Mouse (Mus musculus): ENCODE data around the gene Hes3.

The Hes3 gene

DNA sequence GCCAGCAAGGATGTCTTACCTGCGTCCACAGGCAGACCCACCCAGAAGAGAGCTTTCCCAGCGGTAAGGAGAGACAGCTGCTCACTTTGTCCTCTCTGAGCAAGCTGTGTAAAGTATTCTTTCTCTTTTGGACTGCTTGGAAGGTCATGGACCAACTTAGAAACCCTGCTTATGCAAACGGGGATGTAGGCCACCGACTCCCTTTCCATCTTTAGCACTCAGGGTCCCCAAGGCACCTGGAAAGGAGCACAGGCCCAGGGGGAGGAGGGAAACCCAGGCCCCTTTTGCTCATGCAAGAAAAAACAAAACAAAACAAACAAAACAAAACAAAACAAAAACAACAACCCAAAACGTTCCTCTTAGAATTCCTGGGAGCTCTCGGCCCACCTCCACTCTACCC is at the start of gene Hes3:
TSS of gene Hes3 (minus strand) at position 101 of the 400 bp plus-strand sequence.
- no peak for DNase-seq (ENCODE audit: low spot score in 2 of 2)

DNA sequence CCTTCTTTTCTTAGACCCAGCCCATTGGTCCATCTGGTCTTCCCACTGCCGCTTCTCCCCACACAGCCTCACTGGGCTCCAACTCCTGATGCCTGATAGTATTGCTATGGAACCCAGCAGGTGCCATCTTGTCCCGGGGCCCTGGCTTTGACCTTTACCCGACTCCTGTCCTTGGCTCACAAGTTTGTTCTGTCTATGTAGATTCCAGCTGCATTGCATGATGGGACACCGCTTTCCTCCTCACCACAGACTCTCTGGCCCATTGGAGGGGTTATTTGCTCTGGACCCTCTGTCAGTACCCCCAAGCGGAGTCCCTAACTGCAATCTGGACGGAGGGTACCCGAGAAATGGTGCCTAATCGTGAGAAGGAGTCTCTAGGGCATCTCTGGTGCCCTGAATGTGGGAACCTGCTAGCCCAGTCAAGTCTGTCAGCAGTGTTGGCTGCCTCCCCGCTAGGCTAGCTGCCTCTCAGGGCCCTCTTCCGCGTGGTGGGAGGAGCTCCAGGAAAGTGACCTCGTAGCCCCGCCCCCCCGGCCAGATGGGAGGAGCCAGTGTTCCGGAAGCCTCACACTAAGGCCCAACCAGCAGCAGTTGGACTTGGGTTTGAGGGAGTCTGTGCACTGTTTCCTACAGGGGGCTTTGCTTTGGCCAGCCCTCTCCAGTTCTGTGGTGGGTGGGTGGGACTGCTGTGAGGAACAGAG is 49.3 kb upstream of the Hes3 start:
- DNase-seq (ENCODE audit: low spot score in 2 of 2): no peak

- DNase-seq (ENCODE audit: low spot score in 2 of 2): no peak
These were observed 47.9 kb upstream of the Hes3 start for GRCm38 (mm10) chr4:152339293-152339790.

GRCm38 (mm10) chr4:152338419-152339292 is 47.2 kb upstream of the Hes3 start, which contains the start of gene Chd5:
Gene Chd5 (plus strand): TSS chr4:152338651.
- no peak for DNase-seq (ENCODE audit: low spot score in 2 of 2)

DNA sequence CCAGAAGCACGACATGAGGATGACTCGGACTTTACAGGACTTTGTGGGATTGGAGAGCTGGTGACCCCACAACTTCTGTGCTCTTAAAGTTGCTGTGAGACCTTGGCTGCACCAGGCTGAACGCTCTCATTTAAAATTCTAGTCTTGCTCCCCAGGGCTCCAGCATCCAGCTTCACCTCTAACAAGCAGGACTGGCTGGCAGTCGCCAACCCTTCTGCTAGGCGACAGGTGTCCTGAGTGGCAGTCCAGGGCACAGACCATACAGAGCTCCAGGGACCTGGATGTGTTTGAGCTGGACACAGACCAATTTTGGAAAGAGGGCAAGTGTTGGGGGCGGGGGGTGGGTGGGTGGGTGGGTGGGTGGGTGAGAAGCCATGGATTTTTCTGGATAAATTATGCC is 46.3 kb upstream of the Hes3 start:
- no peak for DNase-seq (ENCODE audit: low spot score in 2 of 2)

DNA sequence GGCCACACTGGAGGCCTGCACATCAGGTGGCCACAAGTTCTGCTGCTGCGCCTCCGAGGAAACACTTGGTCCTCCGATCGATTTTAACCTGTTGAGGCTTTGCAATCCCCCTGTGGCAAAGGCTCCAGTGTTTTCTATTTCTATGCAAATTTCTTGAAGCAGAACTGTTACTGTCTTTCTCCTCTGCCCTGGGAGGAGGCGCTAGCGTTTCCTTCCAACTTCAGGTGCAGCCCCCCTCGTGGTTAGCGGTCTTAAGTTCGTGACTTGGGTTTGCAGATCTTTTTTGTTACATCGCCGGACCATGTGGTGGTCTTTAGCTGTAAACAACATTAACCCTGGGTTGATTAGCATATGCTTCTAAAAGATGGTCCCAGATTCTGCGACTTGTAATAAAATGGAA is 42.1 kb upstream of the Hes3 start:
- DNase-seq (ENCODE audit: low spot score in 2 of 2): no peak

DNA sequence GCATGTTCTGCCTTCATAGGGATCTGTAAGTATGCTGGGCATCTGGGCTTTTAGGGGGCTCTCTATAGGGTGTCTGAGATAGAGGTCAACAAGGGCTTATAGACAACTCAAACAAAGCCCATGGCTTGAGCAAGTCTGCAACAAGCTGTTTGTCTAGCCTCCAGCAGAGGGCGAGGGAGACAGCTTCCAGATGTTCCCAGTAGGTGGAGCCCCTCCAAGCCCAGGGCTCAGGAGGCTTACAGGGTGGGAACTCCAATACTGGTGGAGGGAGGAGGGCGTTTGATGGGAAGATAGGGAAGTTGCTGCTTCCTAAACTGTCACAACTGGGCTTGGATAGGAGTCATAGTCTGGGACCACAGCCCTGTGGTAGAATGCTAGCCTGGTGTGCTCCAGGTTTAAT is 41.5 kb upstream of the Hes3 start:
- DNase-seq (ENCODE audit: low spot score in 2 of 2): peak; percentile 45 to 66

GRCm38 (mm10) chr4:152328691-152329090 is 37.2 kb upstream of the Hes3 start:
- no peak for DNase-seq (ENCODE audit: low spot score in 2 of 2)

GRCm38 (mm10) chr4:152326543-152326942 is 35.1 kb upstream of the Hes3 start:
- DNase-seq (ENCODE audit: low spot score in 2 of 2): no peak

- DNase-seq (ENCODE audit: low spot score in 2 of 2): peak; percentile 67 to 95
These were observed 34.3 kb upstream of the Hes3 start, which contains the start of gene Rpl22 for GRCm38 (mm10) chr4:152325574-152326411. Gene Rpl22 (plus strand): TSS chr4:152325742.

- no peak for DNase-seq (ENCODE audit: low spot score in 2 of 2)
These were observed 33.4 kb upstream of the Hes3 start for GRCm38 (mm10) chr4:152324641-152325562.

DNA sequence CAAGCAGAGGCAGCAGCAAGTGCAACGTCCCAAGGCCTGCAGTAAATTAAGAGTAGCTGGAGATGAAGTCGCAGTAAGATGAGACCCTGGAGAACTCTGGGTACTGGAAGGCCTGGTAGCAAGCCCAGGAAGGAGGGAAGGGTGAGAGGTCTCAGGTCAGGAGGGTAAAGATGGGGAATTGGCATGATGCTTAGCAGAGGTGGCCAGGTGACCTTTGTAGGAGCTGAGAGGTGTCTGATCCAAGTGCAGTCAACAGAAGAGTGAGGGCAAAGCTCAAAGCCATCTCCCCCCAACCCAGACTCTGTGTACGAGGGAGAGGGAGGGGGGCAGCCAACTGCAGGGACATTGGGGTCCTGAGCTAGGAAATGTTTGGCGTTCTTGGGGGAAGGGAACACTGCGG is 30.0 kb upstream of the Hes3 start:
- DNase-seq (ENCODE audit: low spot score in 2 of 2): no peak

DNA sequence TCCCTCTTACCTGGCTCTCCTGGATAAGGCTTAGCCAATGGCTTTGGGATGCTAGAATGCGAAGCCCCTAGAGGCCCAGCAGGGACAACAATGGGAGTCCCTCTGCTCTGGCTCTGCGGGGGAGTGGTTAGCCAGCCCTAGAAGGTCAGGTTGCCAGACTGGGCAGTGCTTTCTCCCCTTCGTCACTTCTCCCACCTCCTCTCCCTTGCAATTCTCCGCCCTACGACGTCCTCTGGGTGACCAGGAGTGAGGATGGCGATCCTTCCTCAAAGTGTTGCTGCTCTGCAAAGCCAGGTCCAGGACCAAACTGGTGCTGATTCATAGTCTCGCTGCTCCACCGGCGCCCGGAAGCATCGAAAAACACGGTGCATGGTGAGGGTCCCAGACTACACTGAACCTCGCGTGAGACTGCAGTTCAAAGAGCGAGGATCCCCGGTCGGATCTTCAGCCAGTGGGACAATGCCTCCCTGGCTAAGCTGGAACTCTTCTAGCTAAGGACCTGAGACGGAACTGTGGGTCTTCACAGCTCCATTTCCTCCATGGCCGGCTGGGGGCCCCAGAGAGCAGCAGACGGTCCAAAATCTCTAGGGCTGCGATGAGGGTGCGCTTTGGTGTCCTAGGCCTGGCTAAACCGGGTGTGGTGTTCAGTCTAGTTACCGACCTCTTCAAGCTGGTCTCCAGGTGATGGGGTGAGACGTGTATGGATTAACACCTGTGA is 27.2 kb upstream of the Hes3 start, which contains the start of gene Rnf207:
TSS of gene Rnf207 (minus strand) at position 477 of the 718 bp plus-strand sequence.
- DNase-seq (ENCODE audit: low spot score in 2 of 2): peak; percentile 22 to 50

- no peak for DNase-seq (ENCODE audit: low spot score in 2 of 2)
These were observed 26.2 kb upstream of the Hes3 start for GRCm38 (mm10) chr4:152317631-152318033.

DNA sequence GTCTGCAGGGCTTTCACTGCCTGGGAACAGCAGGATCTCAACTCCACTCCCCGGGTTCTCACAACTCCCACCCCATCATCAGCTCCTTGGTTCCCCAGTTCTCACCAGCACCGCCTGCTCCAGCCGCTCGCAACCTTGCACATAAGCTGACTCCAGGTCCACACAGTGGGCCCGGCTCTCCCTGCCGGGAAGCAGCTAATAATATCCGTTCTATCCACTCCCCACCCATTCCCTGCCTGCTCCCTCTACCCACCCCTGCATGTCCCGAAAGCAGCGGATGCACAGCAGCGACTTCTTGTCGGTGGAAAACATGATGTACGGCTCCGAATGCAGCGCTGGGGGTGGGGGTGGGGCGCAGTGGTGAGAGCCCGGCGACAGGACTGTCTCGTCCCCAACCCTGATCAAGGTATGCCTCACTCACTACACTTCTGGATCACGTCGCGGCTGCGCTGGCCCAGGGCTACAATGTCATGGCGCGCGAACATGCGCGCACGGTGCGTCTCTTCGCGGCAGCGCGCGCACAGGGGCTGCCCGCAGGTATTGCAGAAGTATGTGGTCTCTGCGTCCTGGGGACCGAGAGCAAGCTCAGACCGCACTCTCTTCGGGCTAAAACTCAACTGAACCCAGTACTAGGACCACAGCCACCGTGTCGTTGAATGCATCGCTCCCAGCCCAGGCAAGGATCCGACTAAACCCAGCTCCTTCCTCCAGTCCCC is 24.2 kb upstream of the Hes3 start:
- no peak for DNase-seq (ENCODE audit: low spot score in 2 of 2)

- DNase-seq (ENCODE audit: low spot score in 2 of 2): no peak
These were observed 22.5 kb upstream of the Hes3 start for GRCm38 (mm10) chr4:152313934-152314333.

GRCm38 (mm10) chr4:152313211-152313632 is 21.8 kb upstream of the Hes3 start:
- peak in 1 of 2 experiments; percentile 30 for DNase-seq (ENCODE audit: low spot score in 2 of 2)

DNA sequence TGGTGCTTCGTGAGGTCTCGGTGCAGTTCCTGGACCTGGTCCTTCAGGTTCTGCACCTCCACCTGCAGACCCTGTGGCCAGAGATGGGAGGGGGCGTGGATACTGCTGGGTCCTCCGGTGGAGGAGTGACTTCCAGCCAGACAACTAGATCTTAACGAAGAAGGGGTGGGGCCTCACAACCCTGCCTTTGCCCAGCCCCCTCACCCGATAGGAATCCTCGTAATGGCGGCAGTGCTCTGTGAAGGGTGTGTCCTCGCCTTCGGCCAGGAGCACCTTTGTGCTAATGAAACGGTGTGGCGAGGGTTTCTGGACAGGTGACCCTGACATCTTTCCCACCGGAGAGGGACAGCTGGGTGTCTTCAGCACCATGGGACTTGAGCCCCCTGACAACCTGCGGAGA is 20.7 kb upstream of the Hes3 start:
- DNase-seq (ENCODE audit: low spot score in 2 of 2): no peak

- DNase-seq (ENCODE audit: low spot score in 2 of 2): no peak
These were observed 16.1 kb upstream of the Hes3 start for GRCm38 (mm10) chr4:152307542-152307941.

All from urinary bladder, adult 18-20 months (tissue).